Mouse (Mus musculus): ENCODE measurements around the gene Cdk19.
"Not testable (repeated sequence)": the region's sequence is repeated elsewhere in the genome, so short reads cannot be mapped to it uniquely, and the experiment has no call there.

Cdk19 gene

DNA sequence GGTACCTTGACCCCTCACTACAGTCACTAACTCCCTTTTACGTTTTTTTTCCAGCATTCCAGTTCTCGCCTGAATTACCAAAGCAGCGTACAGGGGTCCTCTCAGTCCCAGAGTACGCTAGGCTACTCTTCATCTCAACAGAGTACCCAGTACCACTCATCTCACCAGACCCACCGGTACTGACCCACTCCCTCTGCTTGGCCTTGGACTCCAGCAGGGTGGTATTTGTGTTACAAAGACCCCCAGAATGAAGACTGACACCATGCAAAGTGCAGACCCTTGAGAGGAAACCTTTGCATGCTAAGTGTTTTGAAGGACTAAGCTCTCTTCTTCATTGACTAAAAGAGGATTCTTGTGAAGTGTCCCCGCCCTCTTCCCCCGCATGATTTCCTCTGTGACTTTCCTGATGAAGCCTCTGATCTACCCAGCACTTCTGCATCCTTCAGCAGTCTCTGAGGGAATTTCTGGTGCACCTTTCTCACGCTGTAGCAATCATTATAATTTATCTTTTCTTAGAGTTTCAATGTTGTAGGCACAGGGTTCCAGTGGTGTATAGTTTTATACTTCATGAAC lies 140.3 kb downstream of the Cdk19 start:
- no peak for DNase-seq (ENCODE audit: inconsistent ontology term)

- DNase-seq (ENCODE audit: inconsistent ontology term) = no peak
Measured at GRCm38 (mm10) chr10:40481534-40481933, 142.2 kb downstream of the Cdk19 start.

DNA sequence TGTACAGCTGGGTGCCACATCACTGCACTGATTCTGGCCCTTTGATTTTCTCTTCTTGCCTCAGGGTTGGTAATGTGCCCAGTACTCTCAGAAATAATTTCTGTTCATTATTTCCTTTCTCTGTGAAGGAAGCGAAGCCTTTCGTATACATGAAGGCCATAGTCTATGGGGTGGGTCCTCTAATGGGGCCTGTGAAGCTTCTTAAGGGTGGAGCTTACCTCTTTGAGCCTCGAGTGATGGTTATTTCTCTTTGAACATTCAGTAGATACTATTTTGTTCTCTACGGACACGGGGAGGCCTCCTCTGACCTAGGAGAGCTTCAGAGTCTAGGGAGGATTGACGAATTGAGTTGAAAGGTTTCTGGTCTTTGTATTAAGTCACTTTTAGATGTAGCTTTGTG lies 142.9 kb downstream of the Cdk19 start:
- no peak for DNase-seq (ENCODE audit: inconsistent ontology term)

DNA sequence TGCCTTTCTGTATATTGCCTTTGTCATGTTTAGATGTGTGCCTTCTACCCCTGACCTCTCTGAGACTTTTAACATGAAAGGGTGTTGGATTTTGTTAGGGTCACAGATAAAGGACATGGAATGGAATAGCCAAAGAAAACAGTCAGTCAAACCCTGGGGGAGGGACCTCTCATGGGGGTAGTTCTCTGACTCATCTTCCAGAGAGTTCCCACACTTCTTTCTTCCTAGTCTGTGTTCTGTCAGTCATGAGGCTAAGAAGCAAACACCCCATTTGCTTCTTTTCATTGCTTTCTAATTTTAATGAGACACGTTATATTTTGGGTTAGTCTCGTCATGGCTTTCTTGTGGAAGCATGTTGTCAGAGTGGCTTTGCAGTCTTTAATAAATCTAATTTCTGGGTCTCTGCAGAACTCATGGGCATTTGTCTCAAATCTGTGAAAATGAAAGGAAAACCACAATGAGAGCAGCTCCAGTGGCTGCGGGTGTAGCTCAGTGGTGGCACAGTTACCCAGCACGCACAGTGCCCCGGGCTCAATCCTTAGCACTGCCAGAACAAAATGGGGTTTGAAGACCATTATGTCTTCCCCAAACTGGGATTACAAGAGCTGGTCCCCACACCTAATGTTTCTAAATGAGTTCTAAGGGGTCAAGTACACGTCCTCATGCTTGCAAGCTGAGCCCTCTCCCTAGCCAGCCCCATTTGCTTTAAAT lies 149.9 kb downstream of the Cdk19 start:
- no peak for DNase-seq (ENCODE audit: inconsistent ontology term)

DNA sequence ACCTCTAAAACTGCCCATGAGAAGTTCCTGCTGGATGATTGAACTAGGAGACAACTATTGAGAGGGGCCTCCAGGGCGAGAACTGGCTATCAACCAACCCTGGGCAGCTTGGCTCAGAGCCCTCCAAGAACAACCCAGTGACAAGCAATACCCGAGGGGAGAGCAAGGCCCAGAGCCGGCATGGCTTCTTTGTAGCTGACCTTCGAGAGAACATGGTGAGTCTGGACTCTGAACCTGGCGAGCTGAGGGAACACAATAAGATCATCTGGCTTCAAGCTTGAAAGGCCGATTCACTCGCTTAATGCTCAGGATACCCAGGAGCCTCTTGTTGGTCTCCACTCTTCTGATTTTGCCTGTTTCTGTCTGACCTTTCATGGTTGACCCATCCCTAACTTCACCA lies 151.8 kb downstream of the Cdk19 start:
- DNase-seq (ENCODE audit: inconsistent ontology term) = no peak

DNA sequence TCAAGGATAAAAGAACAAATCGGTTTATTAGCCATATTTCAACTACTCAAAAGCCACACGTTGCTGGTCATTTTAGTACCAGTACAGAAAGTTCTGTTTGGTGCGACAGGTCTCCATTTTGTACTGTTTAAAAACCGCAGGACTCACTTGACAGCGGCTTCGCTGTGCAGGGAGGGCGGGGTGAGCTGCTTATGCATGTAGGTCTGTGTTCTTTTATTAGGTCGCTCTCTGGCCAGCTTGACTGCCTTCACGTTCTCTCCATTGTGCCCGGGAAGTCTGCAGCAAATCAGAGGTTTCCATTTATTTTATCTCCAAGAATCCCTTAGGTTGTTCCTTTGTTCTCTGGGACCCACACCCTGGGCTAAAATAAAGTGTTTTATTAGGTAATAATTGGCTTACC lies 152.4 kb downstream of the Cdk19 start:
- no peak for DNase-seq (ENCODE audit: inconsistent ontology term)

DNA sequence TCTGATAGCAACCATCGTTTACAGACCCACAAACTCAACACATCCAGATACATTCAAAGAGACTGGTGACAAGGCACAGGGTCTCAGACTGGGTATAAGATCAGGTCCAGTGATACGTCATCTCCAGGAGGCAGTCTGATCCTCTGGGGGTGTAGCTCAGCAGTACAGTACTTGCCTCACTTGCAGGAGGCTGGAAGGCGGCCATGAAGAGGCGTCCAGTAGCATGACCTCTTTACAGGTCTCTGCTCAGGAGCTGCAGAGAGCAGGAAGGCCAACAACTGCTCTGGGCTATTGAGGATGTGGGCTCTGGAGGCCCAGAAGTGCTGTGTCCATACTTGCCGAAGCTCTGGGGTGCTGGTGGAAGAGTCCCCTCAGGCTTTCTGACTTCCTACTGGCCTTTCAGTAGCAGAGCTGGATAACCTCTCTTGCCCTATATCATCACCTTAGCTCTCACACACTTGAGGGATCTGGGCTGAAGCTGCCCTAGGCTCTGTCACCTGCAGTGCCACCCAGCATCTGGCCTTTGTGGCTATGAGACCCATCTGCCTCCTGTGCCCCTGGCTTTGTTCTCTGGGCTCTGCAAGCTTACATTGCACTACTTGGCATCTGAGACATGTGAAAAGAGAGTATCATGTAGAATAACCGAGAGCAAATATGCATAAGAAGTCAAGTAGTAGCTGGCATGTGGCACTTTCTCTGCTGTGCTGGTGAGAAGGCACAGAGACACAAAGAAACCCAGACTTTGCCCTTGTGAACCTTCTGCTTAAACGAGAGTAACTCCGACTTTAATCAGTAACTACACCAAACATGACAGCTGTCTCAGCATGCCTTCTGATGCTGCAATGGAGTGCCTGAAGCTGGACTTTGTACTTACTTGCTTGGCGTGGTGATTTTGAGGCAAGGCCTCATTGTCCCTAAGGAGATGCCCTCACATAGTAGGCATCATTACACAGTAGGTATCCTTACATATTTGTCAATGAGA lies 155.1 kb downstream of the Cdk19 start:
- DNase-seq (ENCODE audit: inconsistent ontology term) = no peak

DNA sequence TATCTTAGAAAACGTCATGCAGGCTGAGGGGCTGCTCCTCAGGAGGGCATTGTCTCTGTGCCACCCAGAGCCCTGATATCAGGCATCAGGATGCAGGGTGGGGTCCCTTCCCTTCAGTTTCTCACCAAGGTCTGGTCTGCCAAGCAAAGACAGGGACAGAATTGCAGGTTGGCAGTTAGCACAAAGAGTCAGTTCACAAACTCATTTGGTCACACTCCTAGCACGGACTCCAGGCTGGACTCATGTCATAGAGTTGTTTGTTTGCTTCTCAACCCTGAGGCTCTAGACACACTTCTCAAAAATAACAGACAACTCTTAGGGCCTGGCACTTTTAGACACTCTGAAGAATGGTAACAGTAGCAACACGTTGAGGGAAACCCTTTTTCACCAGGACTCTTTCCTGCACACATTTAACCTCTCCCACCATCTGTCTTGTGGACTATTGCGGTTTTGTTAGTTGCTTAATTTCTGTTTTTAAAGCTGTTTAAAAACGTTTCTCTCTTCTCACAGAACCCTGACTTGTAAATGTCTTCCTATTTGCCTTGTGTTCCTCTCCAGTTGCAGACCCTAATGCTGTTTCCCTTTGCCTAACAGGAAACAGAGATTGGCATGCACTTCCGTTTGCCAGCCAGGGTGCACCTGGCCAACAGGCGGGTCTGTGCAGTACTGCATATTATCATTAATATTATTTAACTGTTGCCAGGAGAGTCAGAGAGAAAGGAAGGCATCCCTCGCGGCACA lies 158.1 kb downstream of the Cdk19 start:
- no peak for DNase-seq (ENCODE audit: inconsistent ontology term)

DNA sequence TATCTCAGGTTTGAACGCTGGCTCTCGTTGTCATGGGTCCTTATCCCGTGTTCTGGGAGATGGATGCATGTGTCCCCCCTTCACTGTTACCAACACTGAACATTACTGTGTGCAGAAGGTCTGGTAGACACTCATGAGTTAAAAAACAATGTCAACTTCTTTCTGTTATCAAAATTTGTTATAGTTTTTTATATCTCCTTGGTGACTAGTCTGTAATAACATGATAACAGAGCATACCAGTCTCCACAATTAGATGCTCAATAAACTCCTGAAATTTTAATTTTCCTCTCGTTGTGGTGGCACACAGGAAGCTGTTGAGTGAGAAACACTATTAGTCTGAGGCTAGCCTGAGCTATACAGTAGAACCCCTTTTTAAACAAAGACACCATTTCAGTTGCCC lies 159.1 kb downstream of the Cdk19 start:
- DNase-seq (ENCODE audit: inconsistent ontology term) = no peak

DNA sequence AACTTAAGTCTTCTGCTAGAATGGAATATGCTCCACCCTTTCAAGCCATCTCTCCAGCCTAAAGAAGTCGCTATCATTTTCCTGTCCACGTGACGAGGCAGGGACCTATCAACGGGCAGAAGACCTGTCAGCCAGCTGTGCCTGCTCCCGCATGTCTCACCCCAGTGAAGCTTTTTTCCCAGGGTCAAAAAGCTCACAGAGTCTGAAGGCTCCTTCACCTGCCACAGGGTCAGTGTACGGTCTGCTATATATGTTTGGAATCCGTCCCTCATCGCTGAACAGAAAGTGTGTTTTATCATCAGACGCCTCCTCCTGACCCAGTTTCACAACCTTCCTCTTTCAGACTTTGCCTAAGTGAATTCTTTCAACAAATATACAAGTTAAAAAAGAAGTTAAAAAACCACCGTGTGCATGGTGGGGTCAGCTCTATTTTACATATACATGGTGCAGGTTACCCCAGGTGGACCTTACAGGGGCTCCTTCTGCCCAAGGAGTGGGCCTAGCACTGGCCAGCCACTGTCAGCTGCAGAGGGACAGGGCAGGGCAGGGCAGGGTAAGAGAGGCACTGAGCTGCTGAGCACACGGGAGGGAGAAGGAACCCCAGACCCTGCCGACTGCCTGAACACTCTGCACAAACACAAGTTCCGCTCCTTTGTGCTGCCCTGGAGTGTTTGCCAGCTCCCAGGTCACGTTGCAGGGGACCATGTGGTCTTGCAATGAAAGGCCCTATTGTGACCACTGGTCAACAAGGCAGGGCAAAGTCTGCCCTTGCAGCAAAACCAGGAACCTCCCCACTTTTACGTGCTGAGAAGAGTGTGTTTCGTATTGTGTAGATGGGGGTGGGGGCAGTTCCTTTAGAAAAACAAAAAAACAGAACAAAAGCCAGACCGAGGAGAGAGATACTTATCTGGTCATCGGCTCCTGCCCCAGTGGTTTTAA lies 160.2 kb downstream of the Cdk19 start:
- peak; percentile 67 for DNase-seq (ENCODE audit: inconsistent ontology term)

- DNase-seq (ENCODE audit: inconsistent ontology term) = peak; percentile 69
Measured at GRCm38 (mm10) chr10:40500723-40501245, 161.4 kb downstream of the Cdk19 start.

GRCm38 (mm10) chr10:40502734-40503133 lies 163.4 kb downstream of the Cdk19 start:
- no peak for DNase-seq (ENCODE audit: inconsistent ontology term)

DNA sequence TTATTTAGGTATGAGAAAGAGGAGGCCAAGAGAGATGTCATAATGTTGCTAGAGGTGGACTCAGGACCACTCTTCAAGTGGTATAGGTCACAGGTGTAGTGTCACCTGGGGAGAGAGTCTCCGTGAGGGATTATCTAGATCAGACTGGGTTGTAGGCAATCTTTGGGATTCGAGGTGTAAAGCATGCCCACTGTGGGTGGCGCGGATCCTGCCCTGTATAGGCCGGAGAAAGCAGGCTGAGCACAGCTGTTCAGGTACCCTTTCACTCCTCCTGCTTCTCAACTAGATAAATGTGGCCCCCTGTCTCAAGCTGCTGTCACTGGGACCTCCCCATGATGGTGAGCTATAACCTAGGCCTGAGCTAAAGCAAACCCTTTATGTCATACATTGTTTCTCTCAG lies 171.0 kb downstream of the Cdk19 start:
- DNase-seq (ENCODE audit: inconsistent ontology term) = no peak

DNA sequence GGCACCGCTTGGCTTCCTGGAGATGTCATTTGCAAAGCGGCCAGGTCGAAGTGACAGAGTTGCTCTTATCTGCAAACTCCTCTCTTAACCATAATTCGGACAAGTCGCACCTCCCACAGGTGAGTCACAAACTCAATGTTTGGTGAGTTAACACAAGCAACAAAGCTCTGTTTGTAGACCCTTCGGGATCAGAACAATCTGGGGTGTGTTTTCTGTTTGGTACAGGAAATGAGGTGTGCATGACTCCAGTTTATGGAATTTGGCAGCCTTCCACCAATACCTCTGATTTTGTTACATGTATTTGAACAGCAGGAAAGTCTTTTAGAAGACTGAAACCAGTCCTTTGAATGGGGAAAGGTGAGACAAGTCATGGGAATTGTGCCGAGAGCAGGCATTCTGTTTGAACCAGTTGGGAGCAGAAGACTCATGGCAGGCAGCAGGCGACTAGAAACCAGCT lies 171.9 kb downstream of the Cdk19 start:
- no peak for DNase-seq (ENCODE audit: inconsistent ontology term)

DNA sequence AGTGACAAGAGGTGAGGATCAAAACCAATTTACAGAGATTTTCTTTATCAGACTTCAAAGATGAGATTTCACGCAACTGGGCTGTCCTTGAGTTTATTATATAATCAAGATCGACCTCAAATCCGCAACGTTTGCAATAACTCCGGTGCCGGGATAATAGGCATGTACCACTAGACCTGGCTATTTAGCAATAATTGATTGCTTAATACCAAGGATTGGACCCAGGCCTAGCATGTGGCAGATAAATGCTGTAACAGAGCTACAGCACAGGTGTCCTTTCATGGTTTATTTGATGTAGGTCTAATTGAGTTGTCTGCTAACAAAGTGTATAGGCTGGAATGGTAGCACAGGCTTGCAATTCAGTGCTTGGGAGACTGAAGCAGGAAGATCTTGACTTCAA lies 172.8 kb downstream of the Cdk19 start:
- DNase-seq (ENCODE audit: inconsistent ontology term) = no peak

- not testable (repeated sequence) for DNase-seq (ENCODE audit: inconsistent ontology term)
Measured at GRCm38 (mm10) chr10:40512996-40513395, 173.6 kb downstream of the Cdk19 start.

GRCm38 (mm10) chr10:40515225-40515681 lies 175.9 kb downstream of the Cdk19 start:
- no peak for DNase-seq (ENCODE audit: inconsistent ontology term)

GRCm38 (mm10) chr10:40516421-40516820 lies 177.1 kb downstream of the Cdk19 start:
- DNase-seq (ENCODE audit: inconsistent ontology term) = peak; percentile 50

- peak; percentile 75 for DNase-seq (ENCODE audit: inconsistent ontology term)
Measured at GRCm38 (mm10) chr10:40519586-40519985, 180.2 kb downstream of the Cdk19 start.

DNA sequence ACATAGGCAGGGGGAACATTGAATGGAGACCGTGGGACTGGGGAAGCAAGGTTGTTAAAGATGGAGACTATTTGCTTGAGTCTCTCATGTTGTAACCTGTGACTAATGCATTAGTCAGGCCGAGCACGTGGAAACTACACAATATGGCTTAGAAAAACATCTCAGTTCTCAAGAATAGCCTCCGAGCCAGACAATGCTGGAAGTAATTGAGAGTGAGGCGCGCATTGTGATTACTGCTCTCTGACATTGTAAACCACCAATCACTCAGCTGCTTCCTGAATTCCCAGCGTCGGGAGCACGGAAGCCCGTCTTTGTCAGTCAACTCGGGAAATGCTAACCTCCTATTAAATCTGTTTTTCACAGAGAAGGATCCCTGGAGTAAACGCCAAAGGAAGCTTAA lies 182.2 kb downstream of the Cdk19 start:
- DNase-seq (ENCODE audit: inconsistent ontology term) = peak; percentile 81
